Mouse (Mus musculus) thymus, postnatal 14 days (tissue): ENCODE data around the gene Dnm3.

Source experiments
- DNase-seq: peaks from one replicate; pipeline ENCODE4 v3.0.0; 2021

Gene Dnm3

GRCm38 (mm10) chr1:162477246-162478209, at the start of gene Dnm3:
TSS of gene Dnm3 (minus strand) at chr1:162478034.
- DNase-seq: peak; percentile 44

- DNase-seq: no peak
Measured at GRCm38 (mm10) chr1:162515116-162515515, 37.3 kb upstream of the Dnm3 start.

- DNase-seq: no peak
Measured at GRCm38 (mm10) chr1:162510013-162510356, 32.2 kb upstream of the Dnm3 start.

GRCm38 (mm10) chr1:162509329-162510012, 31.6 kb upstream of the Dnm3 start:
- no peak for DNase-seq

- DNase-seq: no peak
Measured at GRCm38 (mm10) chr1:162508211-162509005, 30.6 kb upstream of the Dnm3 start.

GRCm38 (mm10) chr1:162506516-162506915, 28.7 kb upstream of the Dnm3 start:
- DNase-seq: no peak

GRCm38 (mm10) chr1:162505649-162506048, 27.8 kb upstream of the Dnm3 start:
- DNase-seq: no peak

- no peak for DNase-seq
Measured at GRCm38 (mm10) chr1:162476531-162477080, 1.2 kb downstream of the Dnm3 start.

GRCm38 (mm10) chr1:162472949-162473348, 4.9 kb downstream of the Dnm3 start:
- no peak for DNase-seq

GRCm38 (mm10) chr1:162471089-162471488, 6.7 kb downstream of the Dnm3 start:
- no peak for DNase-seq

- DNase-seq: no peak
Measured at GRCm38 (mm10) chr1:162469752-162470280, 8.0 kb downstream of the Dnm3 start.

- no peak for DNase-seq
Measured at GRCm38 (mm10) chr1:162463676-162464075, 14.2 kb downstream of the Dnm3 start.

GRCm38 (mm10) chr1:162458711-162459110, 19.1 kb downstream of the Dnm3 start:
- no peak for DNase-seq

GRCm38 (mm10) chr1:162456861-162457260, 21.0 kb downstream of the Dnm3 start:
- DNase-seq: no peak

GRCm38 (mm10) chr1:162456406-162456805, 21.4 kb downstream of the Dnm3 start:
- DNase-seq: no peak

- DNase-seq: no peak
Measured at GRCm38 (mm10) chr1:162453578-162453977, 24.3 kb downstream of the Dnm3 start.

GRCm38 (mm10) chr1:162453030-162453429, 24.8 kb downstream of the Dnm3 start:
- no peak for DNase-seq

GRCm38 (mm10) chr1:162449161-162449909, 28.5 kb downstream of the Dnm3 start:
- no peak for DNase-seq

GRCm38 (mm10) chr1:162444805-162445204, 33.0 kb downstream of the Dnm3 start:
- no peak for DNase-seq

GRCm38 (mm10) chr1:162439576-162439975, 38.3 kb downstream of the Dnm3 start:
- DNase-seq: no peak

GRCm38 (mm10) chr1:162436672-162437071, 41.2 kb downstream of the Dnm3 start:
- DNase-seq: no peak

- no peak for DNase-seq
Measured at GRCm38 (mm10) chr1:162428904-162429303, 48.9 kb downstream of the Dnm3 start.
